Mouse (Mus musculus) ZHBTc4 (cell line): ENCODE data around the gene F11r.

Experiments
- DNase-seq: peaks from one replicate; pipeline ENCODE4 v3.0.0-alpha.2; 2011; ENCODE audit warnings: low read depth, low spot score

The F11r gene

GRCm38 (mm10) chr1:171437264-171438013 is at the start of gene F11r:
Gene F11r (plus strand): TSS chr1:171437535.
- DNase-seq, result peak; percentile 94

- DNase-seq, result no peak
These were observed 48.8 kb upstream of the F11r start, which contains the start of gene Arhgap30 for GRCm38 (mm10) chr1:171388376-171389102. Gene Arhgap30 (plus strand): TSS chr1:171388954.

- no peak for DNase-seq
These were observed 47.2 kb upstream of the F11r start for GRCm38 (mm10) chr1:171390101-171390500.

- DNase-seq, result peak; percentile 85
These were observed 35.5 kb upstream of the F11r start for GRCm38 (mm10) chr1:171401821-171402220.

GRCm38 (mm10) chr1:171402991-171403390 is 34.3 kb upstream of the F11r start:
- peak; percentile 61 for DNase-seq

- no peak for DNase-seq
These were observed 30.1 kb upstream of the F11r start for GRCm38 (mm10) chr1:171407263-171407662.

- DNase-seq, result no peak
These were observed 27.1 kb upstream of the F11r start for GRCm38 (mm10) chr1:171410231-171410630.

- DNase-seq, result peak; percentile 98
These were observed 26.3 kb upstream of the F11r start, which contains the start of gene Usf1 for GRCm38 (mm10) chr1:171410947-171411484. Gene Usf1 (plus strand): TSS chr1:171411313.

GRCm38 (mm10) chr1:171411492-171411941 is 25.8 kb upstream of the F11r start:
- no peak for DNase-seq

- DNase-seq, result peak; percentile 62
These were observed 25.3 kb upstream of the F11r start for GRCm38 (mm10) chr1:171412001-171412441.

- DNase-seq, result no peak
These were observed 24.9 kb upstream of the F11r start for GRCm38 (mm10) chr1:171412446-171412845.

GRCm38 (mm10) chr1:171413608-171414007 is 23.7 kb upstream of the F11r start:
- peak; percentile 81 for DNase-seq

GRCm38 (mm10) chr1:171418660-171419059 is 18.7 kb upstream of the F11r start, which contains the start of gene Tstd1:
Gene Tstd1 (plus strand): TSS chr1:171418872.
- no peak for DNase-seq

- no peak for DNase-seq
These were observed 17.9 kb upstream of the F11r start for GRCm38 (mm10) chr1:171419291-171419882.

GRCm38 (mm10) chr1:171419905-171420304 is 17.4 kb upstream of the F11r start:
- no peak for DNase-seq

- DNase-seq, result no peak
These were observed 14.7 kb upstream of the F11r start for GRCm38 (mm10) chr1:171422504-171423095.

- no peak for DNase-seq
These were observed 12.7 kb upstream of the F11r start for GRCm38 (mm10) chr1:171424638-171425037.

GRCm38 (mm10) chr1:171425126-171425525 is 12.2 kb upstream of the F11r start:
- DNase-seq, result no peak

- no peak for DNase-seq
These were observed 5.2 kb upstream of the F11r start for GRCm38 (mm10) chr1:171432158-171432557.

- DNase-seq, result no peak
These were observed 2.0 kb upstream of the F11r start for GRCm38 (mm10) chr1:171435288-171435814.

- DNase-seq, result no peak
These were observed 1.4 kb upstream of the F11r start for GRCm38 (mm10) chr1:171435974-171436373.
